Mouse (Mus musculus): ENCODE results near the gene Hdac8. TPM values are rescaled to one million over a fixed set of nuclear protein-coding genes. Genes with fewer than 3 reads are reported as not detected.
A peak's percentile ranks its signal among the peaks of the same experiment; 100 is the strongest.

The Hdac8 gene
- polyA plus RNA-seq, 1 experiment from 2014 or later, result 12.2 TPM

GRCm38 (mm10) chrX:102251221-102251936 lies 253.8 kb downstream of the Hdac8 start:
- peaks cover 55% of the 10 kb centered on the region for H3K27me3 ChIP-seq
- 23% methylated on average over 61 of the region's 80 CpGs for WGBS
- H3K9me3 ChIP-seq (replicated peaks), result no peaks in the 10 kb centered on the region; the same call in 1 of the 2 replicates
- no peak overlapping the region; the same call in 1 of the 2 replicates for H3K27ac ChIP-seq
- peak overlapping the region; percentile 51 for H3K4me3 ChIP-seq
- no peaks in the 10 kb centered on the region for H3K36me3 ChIP-seq (ENCODE audit: poor library complexity, severe bottlenecking)
- H3K4me2 ChIP-seq, result peak overlapping the region; percentile 87
- ATAC-seq, result peak; percentile 9
- H3K4me1 ChIP-seq, result peaks cover 5% of the 10 kb centered on the region
- H3K9ac ChIP-seq, result peak overlapping the region; percentile 63

- 14% methylated on average over 24 of the region's 24 CpGs for WGBS
- H3K27ac ChIP-seq, result no peak overlapping the region
- no peaks in the 10 kb centered on the region for H3K36me3 ChIP-seq (ENCODE audit: poor library complexity, severe bottlenecking)
- H3K27me3 ChIP-seq, result peaks cover 55% of the 10 kb centered on the region
- H3K9ac ChIP-seq, result peak overlapping the region; percentile 63
- peak overlapping the region; percentile 51 for H3K4me3 ChIP-seq
- no peaks in the 10 kb centered on the region; the same call in 1 of the 2 replicates for H3K9me3 ChIP-seq (replicated peaks)
- peak overlapping the region; percentile 87 for H3K4me2 ChIP-seq
- ATAC-seq, result no peak
- H3K4me1 ChIP-seq, result peaks cover 5% of the 10 kb centered on the region
Measured at GRCm38 (mm10) chrX:102250891-102251170, 254.3 kb downstream of the Hdac8 start.

GRCm38 (mm10) chrX:102250150-102250890 lies 254.8 kb downstream of the Hdac8 start:
- Histone ChIP-seq H3K36me3 (ENCODE audit: poor library complexity, severe bottlenecking) (no peaks in the 10 kb centered on the region), H3K4me2 (peak overlapping the region; percentile 87), H3K4me1 (peaks cover 5% of the 10 kb centered on the region), H3K27me3 (peaks cover 55% of the 10 kb centered on the region), H3K9me3 (replicated peaks) (no peaks in the 10 kb centered on the region; the same call in 1 of the 2 replicates), H3K4me3 (peak overlapping the region; percentile 51), H3K27ac (no peak overlapping the region), H3K9ac (no peak overlapping the region; the same call in 1 of the 2 replicates)
- ATAC-seq, result no peak
- 18% methylated on average over 46 of the region's 68 CpGs for WGBS

- no peaks in the 10 kb centered on the region for H3K36me3 ChIP-seq (ENCODE audit: poor library complexity, severe bottlenecking)
- no peak overlapping the region for H3K9ac ChIP-seq
- WGBS, result 84% methylated on average over 2 of the region's 2 CpGs
- peaks cover 20% of the 10 kb centered on the region for H3K27me3 ChIP-seq
- no peaks in the 10 kb centered on the region; the same call in 1 of the 2 replicates for H3K9me3 ChIP-seq (replicated peaks)
- no peak overlapping the region for H3K27ac ChIP-seq
- H3K4me3 ChIP-seq, result no peak overlapping the region
- no peaks in the 10 kb centered on the region for H3K4me1 ChIP-seq
- no peak overlapping the region for H3K4me2 ChIP-seq
- ATAC-seq, result no peak
Measured at GRCm38 (mm10) chrX:102244334-102244733, 260.8 kb downstream of the Hdac8 start.

Small RNAs within 50 kb of the gene (microRNA-seq; reads per million reads assigned to microRNA genes)
- not detected for gene Gm26318

Other genes with a start within 250 kb of the Hdac8 start
- 4.8 and 5.6 TPM in 2 replicates for gene Phka1, start 138.9 kb upstream of the Hdac8 start, polyA plus RNA-seq (2015; fragmentation: Nextera tagmentation; extraction: Ambion mirVana)
- not detected in 2 replicates for gene Gm3880, start 181.6 kb upstream of the Hdac8 start, polyA plus RNA-seq (2015; fragmentation: Nextera tagmentation; extraction: Ambion mirVana)
- gene Gm9112, start 202.3 kb upstream of the Hdac8 start, polyA plus RNA-seq (2015; fragmentation: Nextera tagmentation; extraction: Ambion mirVana), result not detected in 2 replicates
- not detected in 2 replicates for gene Dmrtc1b, start 202.5 kb upstream of the Hdac8 start, polyA plus RNA-seq (2015; fragmentation: Nextera tagmentation; extraction: Ambion mirVana)

Data from forebrain, embryonic 13.5 days (tissue).